Mouse (Mus musculus) lung, postnatal 0 days (tissue): ENCODE measurements around the gene Kctd6.

Experiments used
- CTCF ChIP-seq: IDR thresholded peaks from 2 replicates; pipeline ENCODE4 v1.5.1; 2016; ENCODE audit warnings: antibody characterized with exemption, mild to moderate bottlenecking
- EP300 ChIP-seq: IDR thresholded peaks from 2 replicates; pipeline ENCODE4 v1.6.1; 2016; ENCODE audit warnings: antibody characterized with exemption, mild to moderate bottlenecking, control low read depth

DNA sequence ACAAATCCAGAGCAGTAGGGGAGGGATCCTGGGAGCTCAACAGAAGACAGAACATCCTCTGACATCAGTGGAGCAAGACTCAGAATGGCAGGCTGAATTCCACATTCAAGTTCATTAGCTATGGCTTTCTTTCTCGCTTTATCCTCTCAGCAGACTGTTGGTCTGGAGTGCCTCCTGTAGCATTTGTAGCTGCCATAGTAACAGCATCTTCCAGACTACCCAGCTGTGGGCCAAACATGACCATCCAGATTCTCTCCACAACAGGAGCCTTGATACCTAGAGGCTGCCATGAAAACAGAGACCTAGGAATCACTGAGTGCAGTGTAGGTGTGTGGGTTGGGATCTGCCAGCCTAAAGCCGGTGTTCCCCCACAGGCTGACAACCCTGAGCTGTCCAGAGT, 4.0 kb upstream of the Kctd6 start:
- TF ChIP-seq CTCF (no peak), EP300 (no peak)
